Mouse (Mus musculus) CH12.LX (cell line): Measurements from ENCODE around the gene 2810459M11Rik. TPM values are rescaled to one million over a fixed set of nuclear protein-coding genes. Genes with fewer than 3 reads are reported as not detected.
A peak's percentile ranks its signal among the peaks of the same experiment; 100 is the strongest.

ENCODE experiments used
- DNase-seq: peaks from one replicate; pipeline ENCODE4 v3.0.0-alpha.2; 2013; ENCODE audit errors: extremely low read depth
- H3K27ac ChIP-seq: 2 replicates; pipeline ENCODE4 v1.5.1; 2012; ENCODE audit warnings: low read depth, mild to moderate bottlenecking, control low read depth, moderate library complexity; ENCODE audit not compliant: insufficient read depth
- H3K27me3 ChIP-seq: replicated peaks from 2 replicates; pipeline ENCODE3; 2012; ENCODE audit warnings: inconsistent platforms
- H3K36me3 ChIP-seq, 2 experiments: replicated peaks in 1 of 2; 2 replicates each; pipeline versions ENCODE3 to v1.6.1; 2012; ENCODE audit warnings: inconsistent platforms in 1 of 2, low read length in 1 of 2, mild to moderate bottlenecking in 1 of 2, mixed read lengths in 1 of 2, moderate library complexity in 1 of 2; ENCODE audit not compliant: control insufficient read depth in 1 of 2, insufficient read depth in 1 of 2
- H3K4me1 ChIP-seq, 2 experiments: 2 replicates each; pipeline ENCODE4 v1.6.1; 2012; ENCODE audit warnings: inconsistent platforms in 1 of 2, moderate library complexity in 1 of 2; ENCODE audit not compliant: insufficient read depth in 2 of 2, control insufficient read depth in 1 of 2
- H3K4me2 ChIP-seq: 2 replicates; pipeline ENCODE4 v1.6.1; 2012; ENCODE audit warnings: low read depth, mild to moderate bottlenecking, control low read depth; ENCODE audit not compliant: poor library complexity, insufficient read depth, severe bottlenecking
- H3K4me3 ChIP-seq, 3 experiments: fragments of 150-350 bp in 1 of 3; sonication (generic) in 1 of 3; replicated peaks in 1 of 3; 2 replicates each; pipeline versions ENCODE3 to v1.5.1; 2011 to 2012; ENCODE audit warnings: low read depth in 2 of 3, low read length in 2 of 3, mild to moderate bottlenecking in 2 of 3, moderate library complexity in 2 of 3, control low read depth in 1 of 3, improper control_type of control experiment in 1 of 3, inconsistent platforms in 1 of 3, mixed read lengths in 1 of 3; ENCODE audit not compliant: poor library complexity in 1 of 3
- H3K79me2 ChIP-seq: replicated peaks from 2 replicates; pipeline ENCODE4 v1.6.1; 2012; ENCODE audit warnings: mild to moderate bottlenecking, moderate library complexity; ENCODE audit not compliant: control insufficient read depth, poor library complexity, insufficient read depth, severe bottlenecking; ENCODE audit errors: extremely low read depth
- H3K9ac ChIP-seq: 2 replicates; pipeline ENCODE4 v1.6.1; 2012; ENCODE audit warnings: low read depth, mild to moderate bottlenecking, control low read depth, moderate library complexity; ENCODE audit not compliant: insufficient read depth
- H3K9me3 ChIP-seq: replicated peaks from 2 replicates; pipeline ENCODE3; 2012; ENCODE audit warnings: low read length, inconsistent platforms, mixed read lengths
- CHD1 ChIP-seq: IDR thresholded peaks from 2 replicates; pipeline ENCODE4 v1.6.1; 2012; ENCODE audit warnings: low read depth, low read length, improper control_type of control experiment, inconsistent platforms
- CHD2 ChIP-seq: IDR thresholded peaks from 2 replicates; pipeline ENCODE4 v1.6.1; 2011; ENCODE audit warnings: low read length, improper control_type of control experiment
- CTCF ChIP-seq, 2 experiments: IDR thresholded peaks in 1 of 2; conservative IDR thresholded peaks in 1 of 2; 2 replicates each; pipeline ENCODE4 v1.5.1; 2011 to 2012; ENCODE audit warnings: low read depth in 2 of 2, low read length in 2 of 2, improper control_type of control experiment in 1 of 2, inconsistent platforms in 1 of 2, mild to moderate bottlenecking in 1 of 2, moderate library complexity in 1 of 2
- ELF1 ChIP-seq: IDR thresholded peaks from 2 replicates; pipeline ENCODE4 v1.6.1; 2014; ENCODE audit warnings: low read depth, mild to moderate bottlenecking, inconsistent platforms, low read length, improper control_type of control experiment
- EP300 ChIP-seq: IDR thresholded peaks from 2 replicates; pipeline ENCODE4 v1.6.1; 2011; ENCODE audit warnings: low read length, improper control_type of control experiment
- ETS1 ChIP-seq: conservative IDR thresholded peaks from 2 replicates; pipeline ENCODE4 v1.6.1; 2012; ENCODE audit warnings: low read depth, mild to moderate bottlenecking, inconsistent platforms, low read length, improper control_type of control experiment, moderate library complexity
- GABPA ChIP-seq: IDR thresholded peaks from 2 replicates; pipeline ENCODE4 v1.6.1; 2012; ENCODE audit warnings: low read depth, low read length, improper control_type of control experiment, inconsistent platforms; ENCODE audit not compliant: insufficient replicate concordance
- JUN ChIP-seq: IDR thresholded peaks from 2 replicates; pipeline ENCODE4 v1.6.1; 2011; ENCODE audit warnings: low read depth, mild to moderate bottlenecking, low read length, improper control_type of control experiment, moderate library complexity; ENCODE audit not compliant: insufficient read depth
- MAX ChIP-seq: IDR thresholded peaks from 2 replicates; pipeline ENCODE4 v1.6.1; 2011; ENCODE audit warnings: low read length, improper control_type of control experiment
- MAZ ChIP-seq: IDR thresholded peaks from 2 replicates; pipeline ENCODE4 v1.6.1; 2012; ENCODE audit warnings: low read depth, mild to moderate bottlenecking, inconsistent platforms, low read length, improper control_type of control experiment, moderate library complexity
- MEF2A ChIP-seq: IDR thresholded peaks from 2 replicates; pipeline ENCODE4 v1.6.1; 2014; ENCODE audit warnings: low read depth, mild to moderate bottlenecking, inconsistent platforms, low read length, improper control_type of control experiment, borderline replicate concordance
- MXI1 ChIP-seq: IDR thresholded peaks from 2 replicates; pipeline ENCODE4 v1.6.1; 2011; ENCODE audit warnings: mild to moderate bottlenecking, low read depth, low read length, improper control_type of control experiment
- MYC ChIP-seq: IDR thresholded peaks from 2 replicates; pipeline ENCODE4 v1.6.1; 2011; ENCODE audit warnings: low read depth, mild to moderate bottlenecking, improper control_type of control experiment, low read length
- POLR2A ChIP-seq: IDR thresholded peaks from 2 replicates; pipeline ENCODE4 v1.6.1; 2011; ENCODE audit warnings: low read depth, mild to moderate bottlenecking, improper control_type of control experiment, low read length
- RAD21 ChIP-seq: IDR thresholded peaks from 2 replicates; pipeline ENCODE4 v1.6.1; 2011; ENCODE audit warnings: low read depth, mild to moderate bottlenecking, low read length, improper control_type of control experiment, moderate library complexity
- USF1 ChIP-seq: IDR thresholded peaks from 2 replicates; pipeline ENCODE4 v1.6.1; 2014; ENCODE audit warnings: low read depth, mild to moderate bottlenecking, inconsistent platforms, low read length, improper control_type of control experiment
- dilution Hi-C: fragments of 300-500 bp; cut with MboI; formaldehyde crosslinking; loops from 2 replicates; pipeline ENCODE4 v1.14.3; 2020; ENCODE audit warnings: low sequenced_read_pairs; ENCODE audit not compliant: extremely low pct_unique_long_range_greater_than_20kb, extremely low pct_ligation_motif_present
- in situ Hi-C: fragments of 300-500 bp; cut with MboI; formaldehyde crosslinking; loops from 3 replicates; pipeline ENCODE4 v1.14.3; 2019; ENCODE audit warnings: low sequenced_read_pairs, low pct_ligation_motif_present, low pct_unique_long_range_greater_than_20kb, mixed read lengths
- polyA plus RNA-seq: library from polyadenylated mRNA; unstranded; fragments of >175 nt; gene quantifications from 2 replicates; pipeline ENCODE4 v1.2.1, GENCODE M21; 2012; ENCODE audit warnings: low read depth; ENCODE audit not compliant: insufficient read length
- total RNA-seq, 2 experiments: library from RNA; depleted of rRNA; stranded (reverse); fragments of 300-350 nt in 1 of 2; fragments of >200 nt in 1 of 2; gene quantifications; 2 replicates each; pipeline ENCODE4 v1.2.3; 2012 to 2014

Gene 2810459M11Rik
- total and polyA plus RNA-seq, 3 experiments = not detected

DNA sequence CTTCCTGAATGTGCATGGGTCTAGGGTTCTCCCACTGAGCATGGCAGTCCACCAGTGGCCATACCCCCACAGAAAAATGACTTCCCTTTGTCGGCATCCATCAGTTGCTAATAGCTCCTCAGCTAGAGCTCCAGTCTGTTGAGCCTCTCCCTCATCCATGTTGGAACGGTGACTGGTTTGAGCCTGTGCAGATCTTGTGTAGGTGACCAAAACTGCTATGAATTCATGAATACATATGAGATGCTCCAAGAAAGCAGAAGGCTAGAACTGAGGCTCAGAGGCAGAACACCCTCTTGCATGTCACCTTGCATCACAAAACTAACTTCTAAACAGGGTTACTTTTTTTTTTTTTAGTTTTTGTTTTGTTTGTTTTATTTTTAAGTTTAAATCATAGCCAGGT, 30.9 kb downstream of the 2810459M11Rik start:
- Histone ChIP-seq H3K9ac (no peak overlapping the region), H3K4me2 (no peak overlapping the region), H3K27me3 (no peaks in the 10 kb centered on the region), H3K4me3 (no peak overlapping the region), H3K9me3 (no peaks in the 10 kb centered on the region), H3K79me2 (no peaks in the 10 kb centered on the region), H3K4me1 (no peaks in the 10 kb centered on the region), H3K36me3 (peaks cover 55 to 83% of the 10 kb centered on the region in 2 experiments), H3K27ac (no peak overlapping the region)
- dilution Hi-C loops = no loop called here
- in situ Hi-C loops = no loop called here
- TF ChIP-seq JUN (no peak), MXI1 (no peak), RAD21 (no peak), ETS1 (no peak), EP300 (no peak), GABPA (no peak), POLR2A (no peak), ELF1 (no peak), MYC (no peak)
- DNase-seq = no peak

GRCm38 (mm10) chr1:86094413-86094812, 48.8 kb downstream of the 2810459M11Rik start:
- Histone ChIP-seq H3K4me2 (no peak overlapping the region), H3K4me1 (no peaks in the 10 kb centered on the region), H3K9me3 (no peaks in the 10 kb centered on the region), H3K27ac (no peak overlapping the region), H3K27me3 (no peaks in the 10 kb centered on the region), H3K79me2 (no peaks in the 10 kb centered on the region; the same call in 1 of the 2 replicates), H3K4me3 (no peak overlapping the region), H3K9ac (no peak overlapping the region), H3K36me3 (peaks cover 52 to 80% of the 10 kb centered on the region in 2 experiments)
- dilution Hi-C loops = no loop called here
- in situ Hi-C loops = no loop called here
- TF ChIP-seq CHD1 (no peak), MAX (no peak), CTCF (conservative IDR thresholded peaks at IDR 0.05 in 1 of 2, IDR thresholded peaks at IDR 0.05 in 1 of 2; ENCODE audit: low read depth in 2 of 2, low read length in 2 of 2) (peak in 1 of 2 experiments; percentile 13; a peak in 1 of 4 replicates), CHD2 (no peak), USF1 (no peak)
- peak; percentile 4 for DNase-seq

GRCm38 (mm10) chr1:86105054-86105453, 59.4 kb downstream of the 2810459M11Rik start:
- in situ Hi-C loops = no loop called here
- H3K79me2 ChIP-seq = no peaks in the 10 kb centered on the region
- H3K27ac ChIP-seq = no peak overlapping the region
- no peak overlapping the region for H3K4me3 ChIP-seq
- no peak for DNase-seq
- TF ChIP-seq MEF2A = no peak
- no peak for TF ChIP-seq JUN
- no peak for TF ChIP-seq CHD1
- no peak for TF ChIP-seq RAD21
- TF ChIP-seq MAZ = no peak
- H3K27me3 ChIP-seq = no peaks in the 10 kb centered on the region
- dilution Hi-C loops = no loop called here
- H3K4me1 ChIP-seq = no peaks in the 10 kb centered on the region
- H3K4me2 ChIP-seq = no peak overlapping the region
- H3K9me3 ChIP-seq = no peaks in the 10 kb centered on the region
- no peak overlapping the region for H3K9ac ChIP-seq
- H3K36me3 ChIP-seq = peaks cover 8 to 57% of the 10 kb centered on the region in 2 experiments

Other genes with a start within 250 kb of the 2810459M11Rik start
- gene Itm2c, start 151.6 kb upstream of the 2810459M11Rik start, total RNA-seq (2012; rRNA removed) = 83.3 and 107 TPM in 2 replicates
- gene Itm2c, start 151.6 kb upstream of the 2810459M11Rik start, total RNA-seq (2014; rRNA removed) = 87.9 and 96.2 TPM in 2 replicates
- gene Itm2c, start 151.6 kb upstream of the 2810459M11Rik start, polyA plus RNA-seq = 72.1 and 76.6 TPM in 2 replicates
- 0.08 and 0.17 TPM in 2 replicates for gene 4933407L21Rik, start 117.4 kb upstream of the 2810459M11Rik start, total RNA-seq (2012; rRNA removed)
- 0.19 and 0.36 TPM in 2 replicates for gene 4933407L21Rik, start 117.4 kb upstream of the 2810459M11Rik start, total RNA-seq (2014; rRNA removed)
- gene 4933407L21Rik, start 117.4 kb upstream of the 2810459M11Rik start, polyA plus RNA-seq = 0.31 and 0.71 TPM in 2 replicates
- gene Gpr55, start 84.9 kb upstream of the 2810459M11Rik start, total RNA-seq (2012; rRNA removed) = 24.3 and 25.6 TPM in 2 replicates
- 16.2 and 16.4 TPM in 2 replicates for gene Gpr55, start 84.9 kb upstream of the 2810459M11Rik start, total RNA-seq (2014; rRNA removed)
- gene Gpr55, start 84.9 kb upstream of the 2810459M11Rik start, polyA plus RNA-seq = 17.3 and 20.3 TPM in 2 replicates
- gene Spata3, start 29.0 kb upstream of the 2810459M11Rik start, total RNA-seq (2012; rRNA removed) = not detected in 2 replicates
- gene Spata3, start 29.0 kb upstream of the 2810459M11Rik start, total RNA-seq (2014; rRNA removed) = not detected in 2 replicates
- not detected in 2 replicates for gene Spata3, start 29.0 kb upstream of the 2810459M11Rik start, polyA plus RNA-seq
- gene Psmd1, start 18.5 kb downstream of the 2810459M11Rik start, total RNA-seq (2012; rRNA removed) = 87.6 and 129 TPM in 2 replicates
- gene Psmd1, start 18.5 kb downstream of the 2810459M11Rik start, total RNA-seq (2014; rRNA removed) = 134 and 156 TPM in 2 replicates
- gene Psmd1, start 18.5 kb downstream of the 2810459M11Rik start, polyA plus RNA-seq = 191 and 196 TPM in 2 replicates
- gene Htr2b, start 66.1 kb downstream of the 2810459M11Rik start, total RNA-seq (2012; rRNA removed) = 0.08 TPM in 1 of 2 replicates, not detected in the other
- gene Htr2b, start 66.1 kb downstream of the 2810459M11Rik start, total RNA-seq (2014; rRNA removed) = not detected in 2 replicates
- gene Htr2b, start 66.1 kb downstream of the 2810459M11Rik start, polyA plus RNA-seq = 0.47 and 0.61 TPM in 2 replicates
- 0.47 and 1.6 TPM in 2 replicates for gene Gm21972, start 87.8 kb downstream of the 2810459M11Rik start, total RNA-seq (2012; rRNA removed)
- 4.4 and 5.3 TPM in 2 replicates for gene Gm21972, start 87.8 kb downstream of the 2810459M11Rik start, total RNA-seq (2014; rRNA removed)
- gene Gm21972, start 87.8 kb downstream of the 2810459M11Rik start, polyA plus RNA-seq = 38.2 and 78.8 TPM in 2 replicates
- gene Armc9, start 108.9 kb downstream of the 2810459M11Rik start, total RNA-seq (2012; rRNA removed) = 8.4 and 10.9 TPM in 2 replicates
- 14.3 and 15.5 TPM in 2 replicates for gene Armc9, start 108.9 kb downstream of the 2810459M11Rik start, total RNA-seq (2014; rRNA removed)
- 15.1 and 15.2 TPM in 2 replicates for gene Armc9, start 108.9 kb downstream of the 2810459M11Rik start, polyA plus RNA-seq